Mouse (Mus musculus) cerebellum, adult 2 months (tissue): Measurements from ENCODE around the gene Lrrc49. TPM values are rescaled to one million over a fixed set of nuclear protein-coding genes. Genes with fewer than 3 reads are reported as not detected.

Source experiments
- DNase-seq, 2 experiments: peaks; one replicate each; pipeline ENCODE4 v3.0.0; 2021
- H3K27ac ChIP-seq: fragments of 200-500 bp; 2 replicates; pipeline ENCODE4 v1.5.1; 2012; ENCODE audit warnings: low read length, control low read depth, inconsistent platforms; ENCODE audit not compliant: insufficient read depth
- H3K27me3 ChIP-seq: fragments of 200-500 bp; 2 replicates; pipeline ENCODE4 v1.6.1; 2012; ENCODE audit warnings: inconsistent platforms, mild to moderate bottlenecking, low read length, moderate library complexity; ENCODE audit not compliant: control insufficient read depth, insufficient read depth
- H3K4me1 ChIP-seq: fragments of 200-500 bp; 2 replicates; pipeline ENCODE4 v1.6.1; 2011; ENCODE audit warnings: low read length; ENCODE audit not compliant: control insufficient read depth, insufficient read depth
- H3K4me3 ChIP-seq: fragments of 200-500 bp; replicated peaks from 2 replicates; pipeline ENCODE3; 2011; ENCODE audit warnings: mild to moderate bottlenecking, low read depth, low read length, control low read depth; ENCODE audit not compliant: insufficient read depth
- CTCF ChIP-seq: fragments of 200-500 bp; IDR thresholded peaks from 2 replicates; pipeline ENCODE4 v1.5.1; 2011; ENCODE audit warnings: low read depth, mild to moderate bottlenecking, control low read depth, low read length, moderate library complexity, borderline replicate concordance; ENCODE audit not compliant: insufficient read depth
- POLR2A ChIP-seq: fragments of 200-500 bp; IDR thresholded peaks from 2 replicates; pipeline ENCODE4 v1.6.1; 2011; ENCODE audit warnings: low read length, control low read depth, borderline replicate concordance; ENCODE audit not compliant: insufficient read depth
- WGBS: fragments of 180-500 bp; shearing (Covaris S2); methylation state at CpG from one replicate; pipeline ENCODE4 v1.1.7; 2018; 5-methylcytosine and 5-hydroxymethylcytosine counted together
- polyA plus RNA-seq: library from polyadenylated mRNA; depleted of rRNA; stranded (reverse); fragments of >200 nt; gene quantifications from 2 replicates; pipeline ENCODE4 v1.2.3, GENCODE M21; 2012

Lrrc49 gene
- polyA plus RNA-seq, 1 experiment, result 163 TPM

DNA sequence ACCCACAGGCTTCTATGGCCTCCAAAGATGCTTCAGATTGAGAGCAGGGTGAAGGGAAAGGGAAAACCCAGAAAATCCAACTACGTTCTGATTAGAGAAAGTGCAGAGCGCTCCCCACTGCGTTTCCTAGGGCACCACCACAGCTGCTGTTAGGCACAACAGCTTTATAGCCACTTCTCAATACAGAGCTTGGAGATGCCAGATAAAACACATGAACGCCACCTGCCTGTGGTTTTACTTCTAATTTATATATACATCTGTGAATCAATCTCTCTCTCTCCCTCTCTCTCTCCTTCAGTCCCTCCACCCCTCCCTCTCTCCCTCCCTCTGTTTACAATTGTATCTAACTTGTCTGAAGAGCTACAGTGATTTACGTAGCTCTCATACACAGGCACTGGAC is 95.6 kb downstream of the Lrrc49 start:
- 75% methylated on average over 5 of the region's 5 CpGs for WGBS

DNA sequence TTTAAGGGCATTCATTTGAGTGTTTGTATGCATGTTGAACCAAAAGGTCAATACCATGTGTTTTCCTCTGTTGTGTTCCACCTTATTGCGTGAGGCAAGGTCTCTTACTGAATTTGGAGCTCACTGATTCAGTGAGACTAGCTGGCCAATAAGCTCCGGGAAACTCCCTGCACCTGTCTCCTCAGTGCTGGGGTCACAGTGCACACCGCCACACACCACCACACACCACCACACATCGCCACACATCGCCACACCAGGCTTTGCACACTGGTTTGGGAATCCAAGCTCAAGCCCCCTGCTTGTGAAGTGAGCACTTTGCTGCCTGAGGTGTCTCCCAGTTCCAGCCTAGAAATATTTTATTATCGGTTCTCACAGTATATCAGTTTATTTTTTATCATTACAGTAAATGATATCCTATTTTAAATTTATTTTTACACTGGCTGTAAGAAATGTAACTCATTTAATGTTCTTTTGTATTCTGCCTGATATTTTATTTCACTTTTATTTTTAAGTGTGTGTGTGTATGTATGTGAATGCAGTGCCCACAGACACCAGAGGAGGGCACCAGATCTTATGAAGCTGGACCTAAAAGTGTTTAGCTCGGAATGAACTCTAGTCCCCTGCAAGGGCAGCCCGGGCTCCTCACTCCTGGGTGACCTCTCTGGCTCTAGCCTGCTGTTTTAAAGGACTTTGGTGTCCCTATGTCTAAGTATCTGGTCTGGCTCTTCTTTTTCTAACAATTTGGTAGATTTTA is 96.9 kb downstream of the Lrrc49 start:
- peaks cover 20% of the 10 kb centered on the region for H3K4me1 ChIP-seq
- no peak overlapping the region for H3K27ac ChIP-seq
- WGBS, result 94% methylated on average over 8 of the region's 8 CpGs
- DNase-seq, result no peak
- TF ChIP-seq CTCF (no peak), POLR2A (no peak)
- no peaks in the 10 kb centered on the region for H3K27me3 ChIP-seq
- no peak overlapping the region for H3K4me3 ChIP-seq

More for the DNA sequence above, 95.6 kb downstream of the Lrrc49 start:
- no peak for TF ChIP-seq POLR2A
- no peak for TF ChIP-seq CTCF
- Histone ChIP-seq H3K27me3 (no peaks in the 10 kb centered on the region), H3K4me1 (peaks cover 20% of the 10 kb centered on the region), H3K27ac (peak overlapping the region; percentile 44), H3K4me3 (no peak overlapping the region)
- no peak for DNase-seq

DNA sequence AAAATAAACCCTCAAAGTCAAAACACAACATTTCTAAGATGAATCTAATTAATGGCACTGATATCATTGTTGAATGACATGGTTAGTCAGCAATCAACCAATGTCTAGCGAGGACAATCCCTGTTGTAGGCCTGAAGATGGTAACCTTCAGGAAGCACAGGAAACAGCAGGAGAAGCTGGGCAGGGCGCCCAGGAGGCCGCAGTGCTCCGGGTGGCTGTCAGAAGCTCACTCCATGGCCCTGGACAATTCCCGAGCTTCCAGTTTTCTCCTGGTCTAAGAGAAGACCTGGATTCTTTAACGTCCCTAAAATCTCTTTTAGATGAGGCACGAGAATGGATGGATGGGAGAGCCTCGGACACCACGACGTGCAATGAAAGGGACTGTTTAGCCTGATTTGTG is 99.0 kb downstream of the Lrrc49 start:
- Histone ChIP-seq H3K4me3 (no peak overlapping the region), H3K4me1 (peaks cover 20% of the 10 kb centered on the region), H3K27me3 (no peaks in the 10 kb centered on the region), H3K27ac (peak overlapping the region; percentile 10; the same call in 1 of the 2 replicates)
- TF ChIP-seq POLR2A (no peak), CTCF (no peak)
- WGBS, result 23% methylated on average over 10 of the region's 10 CpGs
- peak; percentile 59 to 74 for DNase-seq

DNA sequence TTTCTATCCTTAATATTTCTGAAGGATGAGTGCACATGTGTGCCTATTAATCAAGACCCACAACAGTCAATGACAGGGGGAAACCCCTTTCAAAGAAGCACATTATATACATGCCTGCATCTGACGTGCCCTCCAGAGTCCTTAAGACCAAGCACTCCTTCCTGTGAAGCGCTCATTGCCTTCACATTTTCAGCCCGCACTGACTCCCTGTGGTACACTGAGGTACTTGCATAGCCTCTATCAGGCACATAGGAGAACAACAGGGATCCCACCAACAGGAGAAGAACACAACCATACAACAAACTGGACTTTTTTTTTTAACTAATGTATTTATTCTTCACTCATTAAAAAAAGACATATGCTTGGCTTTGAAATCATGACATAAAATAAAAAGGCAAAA is 101.0 kb downstream of the Lrrc49 start:
- WGBS, result 85% methylated on average over 3 of the region's 3 CpGs
- TF ChIP-seq CTCF (no peak), POLR2A (no peak)
- Histone ChIP-seq H3K27ac (no peak overlapping the region), H3K4me3 (no peak overlapping the region), H3K27me3 (no peaks in the 10 kb centered on the region), H3K4me1 (peaks cover 7% of the 10 kb centered on the region; the same call in 1 of the 2 replicates)
- DNase-seq, result no peak

DNA sequence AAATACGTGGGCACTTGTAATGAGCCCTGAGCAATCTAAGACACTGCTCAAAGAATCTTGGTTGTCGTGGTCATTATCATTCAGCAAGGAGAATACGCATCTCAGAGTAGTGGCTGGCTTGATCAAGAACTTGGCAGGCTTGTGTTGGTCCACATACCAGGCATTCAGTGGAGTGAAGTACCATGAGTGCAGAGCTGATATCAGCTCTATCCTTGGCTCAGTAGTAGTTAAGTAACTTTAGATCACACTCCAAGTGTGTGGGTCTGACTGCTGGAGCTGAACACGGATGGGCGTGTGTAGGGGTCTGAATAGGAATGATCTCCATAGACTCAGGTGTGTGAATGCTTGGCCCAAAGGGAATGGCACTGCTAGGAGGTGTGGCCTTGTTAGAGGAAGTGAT is 102.8 kb downstream of the Lrrc49 start:
- Histone ChIP-seq H3K27me3 (no peaks in the 10 kb centered on the region), H3K27ac (no peak overlapping the region), H3K4me3 (no peak overlapping the region), H3K4me1 (peaks cover 6% of the 10 kb centered on the region; the same call in 1 of the 2 replicates)
- no peak for TF ChIP-seq CTCF
- TF ChIP-seq POLR2A, result no peak
- DNase-seq, result no peak
- WGBS, result 93% methylated on average over 5 of the region's 5 CpGs

DNA sequence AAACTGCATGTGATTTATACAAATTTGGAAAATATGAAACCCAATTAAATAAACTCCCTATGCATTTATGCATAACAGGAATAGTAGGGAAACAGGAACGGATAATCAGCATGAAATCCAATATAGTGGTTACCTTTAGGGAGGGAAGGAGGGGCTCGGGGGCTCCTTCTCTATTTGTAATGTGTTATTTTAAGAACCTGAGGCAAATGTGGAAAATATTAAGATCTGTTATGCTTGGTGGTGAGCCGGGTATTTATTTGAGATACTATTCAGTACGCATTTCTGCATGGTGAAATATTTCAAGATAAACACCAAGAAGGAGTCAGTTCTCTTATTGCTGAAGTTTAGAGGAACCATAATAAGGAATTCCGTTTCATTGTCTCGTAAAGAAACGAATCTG is 105.4 kb downstream of the Lrrc49 start:
- TF ChIP-seq CTCF, result no peak
- TF ChIP-seq POLR2A, result no peak
- DNase-seq, result no peak
- Histone ChIP-seq H3K4me3 (no peak overlapping the region), H3K27me3 (no peaks in the 10 kb centered on the region), H3K27ac (no peak overlapping the region), H3K4me1 (no peaks in the 10 kb centered on the region)
- WGBS, result 91% methylated on average over 7 of the region's 7 CpGs

DNA sequence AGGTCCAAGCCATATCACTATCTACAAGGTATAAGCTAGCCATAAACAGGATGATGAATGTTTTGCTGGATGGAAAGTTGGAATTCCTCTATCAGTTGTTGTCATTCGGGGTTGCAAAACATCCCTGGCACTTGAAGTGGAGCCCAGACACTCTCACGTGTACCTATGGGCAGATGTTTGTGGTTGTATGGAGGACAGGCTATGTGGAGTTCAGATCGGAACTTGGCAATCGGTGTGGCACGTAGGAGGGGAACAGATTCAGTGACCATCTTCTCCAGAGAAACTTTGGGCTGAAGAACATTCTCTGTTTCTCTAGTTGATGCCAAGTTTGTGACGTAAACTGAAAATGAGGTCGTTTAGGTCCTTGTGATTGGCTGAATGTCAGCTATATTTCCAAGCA is 114.9 kb downstream of the Lrrc49 start:
- Histone ChIP-seq H3K4me3 (no peak overlapping the region), H3K27me3 (no peaks in the 10 kb centered on the region), H3K27ac (no peak overlapping the region), H3K4me1 (no peaks in the 10 kb centered on the region)
- TF ChIP-seq POLR2A (no peak), CTCF (no peak)
- DNase-seq, result no peak
- WGBS, result 82% methylated on average over 7 of the region's 7 CpGs

DNA sequence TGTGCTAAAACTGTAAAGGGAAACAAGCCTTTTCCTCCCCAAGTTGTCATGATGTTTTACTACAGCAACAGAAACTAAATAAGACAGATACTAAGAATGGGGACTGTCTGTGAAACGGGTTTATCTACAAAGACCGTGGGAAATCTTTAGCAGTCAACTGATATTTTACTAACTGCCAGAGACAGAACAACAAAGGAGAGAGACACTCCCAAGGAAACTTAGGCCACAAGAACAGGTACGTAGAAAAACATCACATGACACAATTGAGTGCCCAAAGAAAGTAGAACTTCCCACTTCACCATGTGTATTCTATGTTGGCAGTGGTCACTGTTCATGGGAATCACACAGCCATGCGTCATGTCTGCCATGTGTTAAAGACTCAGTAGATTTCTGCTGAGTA is 116.2 kb downstream of the Lrrc49 start:
- no peak overlapping the region for H3K4me3 ChIP-seq
- no peaks in the 10 kb centered on the region for H3K27me3 ChIP-seq
- WGBS, result 97% methylated on average over 4 of the region's 4 CpGs
- H3K27ac ChIP-seq, result no peak overlapping the region
- no peak for DNase-seq
- TF ChIP-seq CTCF, result no peak
- TF ChIP-seq POLR2A, result no peak
- no peaks in the 10 kb centered on the region for H3K4me1 ChIP-seq
